Mouse (Mus musculus): ENCODE data around the gene Crb2.

DNA sequence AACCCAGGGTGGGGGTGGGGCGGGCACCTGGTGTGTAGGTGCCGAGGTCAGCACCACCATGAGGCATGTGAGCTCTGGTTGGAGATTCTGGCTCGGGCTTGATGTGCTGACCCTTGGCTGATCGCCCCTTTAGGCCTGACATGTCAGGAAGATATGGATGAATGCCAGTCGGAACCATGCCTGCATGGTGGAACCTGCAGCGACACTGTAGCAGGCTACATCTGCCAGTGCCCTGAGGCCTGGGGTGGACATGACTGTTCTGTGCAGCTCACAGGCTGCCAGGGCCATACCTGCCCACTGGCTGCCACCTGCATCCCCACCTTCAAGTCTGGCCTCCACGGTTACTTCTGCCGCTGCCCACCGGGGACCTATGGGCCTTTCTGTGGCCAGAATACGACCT lies 13.9 kb downstream of the Crb2 start:
- TF ChIP-seq POLR2A (IDR thresholded peaks at IDR 0.05; ENCODE audit: low read depth, low read length) (no peak), CTCF (conservative IDR thresholded peaks at IDR 0.05; ENCODE audit: insufficient read depth, insufficient read length, low read depth, low read length) (no peak)

All from kidney, adult 2 months (tissue).